Mouse (Mus musculus) bone marrow macrophage, adult 2 months (primary cell): ENCODE data around the gene Ebf1.

ENCODE experiments used
- CTCF ChIP-seq: IDR thresholded peaks from 2 replicates; pipeline ENCODE4 v1.5.1; 2012; ENCODE audit warnings: low read depth, mild to moderate bottlenecking, low read length, moderate library complexity
- POLR2A ChIP-seq: IDR thresholded peaks from 2 replicates; pipeline ENCODE4 v1.6.1; 2012; ENCODE audit warnings: mild to moderate bottlenecking, low read depth, low read length, borderline replicate concordance

DNA sequence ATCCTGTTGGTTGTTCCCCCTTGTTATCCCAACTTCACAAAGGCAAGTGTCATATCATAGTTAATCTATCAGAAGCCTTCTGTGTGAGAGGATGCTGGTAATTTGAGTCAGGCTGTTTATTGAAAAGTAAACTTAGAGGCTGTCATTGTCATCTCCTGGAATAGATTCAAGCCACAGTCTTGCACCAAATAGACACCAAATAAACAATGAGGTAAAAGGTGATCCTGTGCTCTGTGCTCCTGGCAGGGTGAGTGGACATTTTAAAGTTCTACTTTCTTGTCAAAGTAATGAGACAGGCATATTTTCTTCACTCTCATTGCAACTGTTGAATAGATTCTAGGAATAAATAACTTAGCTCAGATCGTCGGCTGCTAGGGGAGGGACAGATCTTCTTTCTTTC lies 327.3 kb downstream of the Ebf1 start:
- no peak for TF ChIP-seq POLR2A
- TF ChIP-seq CTCF = no peak
